ENCODE assay signal across 9 mouse cellular contexts in genomic region chr4:149081528-149081927, GRCm38 (mm10). TPM values are rescaled to one million over a fixed set of nuclear protein-coding genes. Genes with fewer than 3 reads are reported as not detected.
DNase-seq lines count a peak whose midpoint lies in the region; ATAC-seq and TF ChIP-seq lines count a peak whose summit lies in the region.
"Had no signal": no experiment of that assay in that cellular context is flagged by ENCODE, and none has a peak within 500 bp of the region (broad histone marks: within the 10 kb centered on the region; RNA-seq: fewer than 3 reads in every experiment).

No protein-coding gene starts in this region.

- no peaks in the 10 kb centered on the region for H3K27me3 ChIP-seq in midbrain, embryonic 13.5 days
- H3K27me3 ChIP-seq in midbrain, embryonic 14.5 days (ENCODE audit: control insufficient read depth, insufficient read depth, low read length): no peaks in the 10 kb centered on the region
- no peaks in the 10 kb centered on the region for H3K27me3 ChIP-seq in liver, embryonic 14.5 days (ENCODE audit: control insufficient read depth, insufficient read depth, low read length)
- H3K27me3 ChIP-seq in testis, adult 2 months (ENCODE audit: control insufficient read depth, insufficient read depth, low read length): no peaks in the 10 kb centered on the region

- no peaks in the 10 kb centered on the region for H3K36me3 ChIP-seq in midbrain, embryonic 13.5 days
- H3K36me3 ChIP-seq in midbrain, embryonic 14.5 days (ENCODE audit: control insufficient read depth, insufficient read depth, low read length): no peaks in the 10 kb centered on the region
- H3K36me3 ChIP-seq in liver, embryonic 14.5 days (replicated peaks; ENCODE audit: control insufficient read depth, insufficient read depth, low read depth): no peaks in the 10 kb centered on the region
- no peaks in the 10 kb centered on the region for H3K36me3 ChIP-seq in testis, adult 2 months (ENCODE audit: control insufficient read depth, insufficient read depth, low read length)

- no peak overlapping the region for H3K4me3 ChIP-seq in midbrain, embryonic 13.5 days (replicated peaks)
- H3K4me3 ChIP-seq in midbrain, embryonic 14.5 days (replicated peaks; ENCODE audit: low read depth, low read length): no peak overlapping the region
- no peak overlapping the region for H3K4me3 ChIP-seq in liver, embryonic 14.5 days (ENCODE audit: insufficient read depth in 1 of 2, low read depth in 2 of 2, low read length in 2 of 2)
- H3K4me3 ChIP-seq in testis, adult 2 months (ENCODE audit: control insufficient read depth, low read depth, low read length): no peak overlapping the region

- H3K9me3 ChIP-seq in midbrain, embryonic 13.5 days: no peaks in the 10 kb centered on the region
- no peaks in the 10 kb centered on the region for H3K9me3 ChIP-seq in midbrain, embryonic 14.5 days (ENCODE audit: control insufficient read depth, low read length)
- no peaks in the 10 kb centered on the region for H3K9me3 ChIP-seq in liver, embryonic 14.5 days (ENCODE audit: control insufficient read depth, low read length)

- TF ChIP-seq EP300 in liver, embryonic 14.5 days (IDR thresholded peaks at IDR 0.05; ENCODE audit: low read depth): no peak

- no peak for TF ChIP-seq POLR2A in testis, adult 2 months (IDR thresholded peaks at IDR 0.05; ENCODE audit: control insufficient read depth, low read depth, low read length)

- H3K4me1 ChIP-seq in midbrain, embryonic 13.5 days (replicated peaks): peaks cover 7% of the 10 kb centered on the region; the same call in 1 of the 2 replicates
- H3K4me1 ChIP-seq in midbrain, embryonic 14.5 days (ENCODE audit: control insufficient read depth, insufficient read depth, low read length): no peaks in the 10 kb centered on the region
- peaks cover 0 to 4% of the 10 kb centered on the region in 2 experiments; a peak in 2 of 4 replicates for H3K4me1 ChIP-seq in liver, embryonic 14.5 days (replicated peaks; ENCODE audit: control insufficient read depth in 2 of 2, insufficient read depth in 2 of 2, low read length in 1 of 2)
- H3K4me1 ChIP-seq in testis, adult 2 months (ENCODE audit: control insufficient read depth, insufficient read depth, low read length): no peaks in the 10 kb centered on the region; the same call in 1 of the 2 replicates

- 75% methylated on average over 17 of the region's 17 CpGs for WGBS in midbrain, embryonic 13.5 days
- 82% methylated on average over 17 of the region's 17 CpGs for WGBS in midbrain, embryonic 14.5 days
- 76% methylated on average over 17 of the region's 17 CpGs for WGBS in liver, embryonic 14.5 days (ENCODE audit: insufficient replicate concordance)

- H3K4me2 ChIP-seq in midbrain, embryonic 13.5 days (replicated peaks): no peak overlapping the region
- no peak overlapping the region for H3K4me2 ChIP-seq in midbrain, embryonic 14.5 days (ENCODE audit: low read length)
- no peak overlapping the region for H3K4me2 ChIP-seq in liver, embryonic 14.5 days (ENCODE audit: low read depth)

- TF ChIP-seq CTCF in liver, embryonic 14.5 days (IDR thresholded peaks at IDR 0.05; ENCODE audit: low read depth): no peak
- no peak for TF ChIP-seq CTCF in testis, adult 2 months (IDR thresholded peaks at IDR 0.05; ENCODE audit: control insufficient read depth, insufficient read depth, insufficient replicate concordance, low read depth, low read length)

- H3K27ac ChIP-seq in midbrain, embryonic 13.5 days: no peak overlapping the region
- no peak overlapping the region for H3K27ac ChIP-seq in midbrain, embryonic 14.5 days (replicated peaks; ENCODE audit: low read depth, low read length)
- H3K27ac ChIP-seq in liver, embryonic 14.5 days: no peak overlapping the region
- peak overlapping the region; percentile 33; the same call in 1 of the 2 replicates for H3K27ac ChIP-seq in testis, adult 2 months (ENCODE audit: control insufficient read depth, insufficient read depth, low read depth, low read length)

- ATAC-seq in midbrain, embryonic 13.5 days: no peak
- no peak for ATAC-seq in midbrain, embryonic 14.5 days (ENCODE audit: low FRiP score, low TSS enrichment)
- peak; percentile 67 for ATAC-seq in liver, embryonic 14.5 days (ENCODE audit: insufficient read depth)

- intact Hi-C loops in heart, postnatal 14 days (cut with DNase I): no loop called here

- no peak for DNase-seq in midbrain, embryonic 14.5 days
- DNase-seq in cerebellum, adult 9-10 months: peak; percentile 87
- DNase-seq in heart, postnatal 14 days: peak; percentile 81 to 83
- DNase-seq in liver, embryonic 14.5 days (ENCODE audit: low read depth in 3 of 3, low spot score in 3 of 3): no peak
- DNase-seq in layer of hippocampus, adult 18-20 months (ENCODE audit: low spot score in 2 of 2): no peak
- no peak for DNase-seq in layer of hippocampus, postnatal 36 days

- H3K9ac ChIP-seq in midbrain, embryonic 13.5 days (replicated peaks): 0 out of 2 replicates have a peak overlapping the region, but pooled peaks have one; percentile 2
- H3K9ac ChIP-seq in midbrain, embryonic 14.5 days (replicated peaks; ENCODE audit: low read length): no peak overlapping the region
- no peak overlapping the region for H3K9ac ChIP-seq in liver, embryonic 14.5 days (replicated peaks)

RNA-seq across cellular contexts. Expression of gene Pex14, which starts 18.1 kb away (rescaled TPM):
- 50.6 and 55.6 TPM in 2 replicates for polyA plus RNA-seq in midbrain, embryonic 13.5 days (2015; fragmentation: Nextera tagmentation; extraction: Ambion mirVana)
- polyA plus RNA-seq in midbrain, embryonic 14.5 days (2014; fragmentation: Nextera tagmentation; extraction: Ambion mirVana): 46.0 and 47.3 TPM in 2 replicates
- 10 to 100 TPM; 20.5 to 21.7 TPM for total RNA-seq in heart, postnatal 14 days (2021)
- 11.4 and 12.2 TPM in 2 replicates for polyA plus RNA-seq in liver, embryonic 14.5 days (2012; rRNA removed)
- polyA plus RNA-seq in liver, embryonic 14.5 days (2014; fragmentation: Nextera tagmentation; extraction: Ambion mirVana): 14.9 and 15.4 TPM in 2 replicates
- polyA plus RNA-seq in testis, adult 2 months (2012; rRNA removed): 20.5 and 22.9 TPM in 2 replicates
- 10 to 100 TPM; 46.7 to 47.1 TPM for total RNA-seq in layer of hippocampus, adult 18-20 months (2021)
- 10 to 100 TPM; 43.6 to 44.0 TPM for total RNA-seq in layer of hippocampus, postnatal 36 days (2021)

RNA-seq across cellular contexts. Expression of gene Dffa, which starts 22.4 kb away (rescaled TPM):
- 24.7 and 25.5 TPM in 2 replicates for polyA plus RNA-seq in midbrain, embryonic 13.5 days (2015; fragmentation: Nextera tagmentation; extraction: Ambion mirVana)
- 16.2 and 17.7 TPM in 2 replicates for polyA plus RNA-seq in midbrain, embryonic 14.5 days (2014; fragmentation: Nextera tagmentation; extraction: Ambion mirVana)
- total RNA-seq in heart, postnatal 14 days (2021): 10 to 100 TPM; 33.5 to 39.0 TPM
- 11.2 and 13.1 TPM in 2 replicates for polyA plus RNA-seq in liver, embryonic 14.5 days (2012; rRNA removed)
- polyA plus RNA-seq in liver, embryonic 14.5 days (2014; fragmentation: Nextera tagmentation; extraction: Ambion mirVana): 13.2 and 13.6 TPM in 2 replicates
- polyA plus RNA-seq in testis, adult 2 months (2012; rRNA removed): 7.4 and 8.2 TPM in 2 replicates
- 10 to 100 TPM; 48.8 to 50.7 TPM for total RNA-seq in layer of hippocampus, adult 18-20 months (2021)
- 10 to 100 TPM; 49.3 to 52.2 TPM for total RNA-seq in layer of hippocampus, postnatal 36 days (2021)

RNA-seq across cellular contexts. Expression of gene Cort, which starts 45.0 kb away (rescaled TPM):
- polyA plus RNA-seq in midbrain, embryonic 13.5 days (2015; fragmentation: Nextera tagmentation; extraction: Ambion mirVana): 0.42 and 0.53 TPM in 2 replicates
- polyA plus RNA-seq in midbrain, embryonic 14.5 days (2014; fragmentation: Nextera tagmentation; extraction: Ambion mirVana): 0.93 TPM in 1 of 2 replicates, not detected in the other
- total RNA-seq in heart, postnatal 14 days (2021): under 1 TPM; 0.59 to 0.88 TPM
- polyA plus RNA-seq in liver, embryonic 14.5 days (2012; rRNA removed): not detected in 2 replicates
- not detected in 2 replicates for polyA plus RNA-seq in liver, embryonic 14.5 days (2014; fragmentation: Nextera tagmentation; extraction: Ambion mirVana)
- not detected in 2 replicates for polyA plus RNA-seq in testis, adult 2 months (2012; rRNA removed)
- total RNA-seq in layer of hippocampus, adult 18-20 months (2021): 10 to 100 TPM in 1 of 2 experiments, 1 to 10 TPM in 1; 9.8 to 13.8 TPM
- 10 to 100 TPM; 10.5 to 11.6 TPM for total RNA-seq in layer of hippocampus, postnatal 36 days (2021)
- polyA plus RNA-seq: neural tube, embryonic 11.5 days had no signal

RNA-seq across cellular contexts. Expression of gene Cenps, which starts 55.9 kb away (rescaled TPM):
- 22.9 and 24.6 TPM in 2 replicates for polyA plus RNA-seq in midbrain, embryonic 13.5 days (2015; fragmentation: Nextera tagmentation; extraction: Ambion mirVana)
- 16.9 and 20.2 TPM in 2 replicates for polyA plus RNA-seq in midbrain, embryonic 14.5 days (2014; fragmentation: Nextera tagmentation; extraction: Ambion mirVana)
- 1 to 10 TPM; 9.2 to 9.3 TPM for total RNA-seq in heart, postnatal 14 days (2021)
- polyA plus RNA-seq in liver, embryonic 14.5 days (2012; rRNA removed): 7.6 and 12.3 TPM in 2 replicates
- polyA plus RNA-seq in liver, embryonic 14.5 days (2014; fragmentation: Nextera tagmentation; extraction: Ambion mirVana): 17.3 and 18.0 TPM in 2 replicates
- 10.3 and 12.2 TPM in 2 replicates for polyA plus RNA-seq in testis, adult 2 months (2012; rRNA removed)
- total RNA-seq in layer of hippocampus, adult 18-20 months (2021): 10 to 100 TPM; 21.1 to 23.8 TPM
- total RNA-seq in layer of hippocampus, postnatal 36 days (2021): 10 to 100 TPM; 25.8 to 27.8 TPM

Comparison
In these comparisons a context has a peak if more than half of its experiments do, and no peak if none do; other contexts are left out.
1. DNase-seq: peak in cerebellum, adult 9-10 months (single experiment) and heart, postnatal 14 days (2 of 2); none in midbrain, embryonic 14.5 days (single experiment), liver, embryonic 14.5 days (0 of 3), layer of hippocampus, adult 18-20 months (0 of 2) and layer of hippocampus, postnatal 36 days (0 of 2).